Mouse (Mus musculus): ENCODE data around the gene Kirrel3. TPM values are rescaled to one million over a fixed set of nuclear protein-coding genes. Genes with fewer than 3 reads are reported as not detected.

Kirrel3 gene
- polyA plus RNA-seq, 1 experiment from 2014 or later: 6.0 TPM

DNA sequence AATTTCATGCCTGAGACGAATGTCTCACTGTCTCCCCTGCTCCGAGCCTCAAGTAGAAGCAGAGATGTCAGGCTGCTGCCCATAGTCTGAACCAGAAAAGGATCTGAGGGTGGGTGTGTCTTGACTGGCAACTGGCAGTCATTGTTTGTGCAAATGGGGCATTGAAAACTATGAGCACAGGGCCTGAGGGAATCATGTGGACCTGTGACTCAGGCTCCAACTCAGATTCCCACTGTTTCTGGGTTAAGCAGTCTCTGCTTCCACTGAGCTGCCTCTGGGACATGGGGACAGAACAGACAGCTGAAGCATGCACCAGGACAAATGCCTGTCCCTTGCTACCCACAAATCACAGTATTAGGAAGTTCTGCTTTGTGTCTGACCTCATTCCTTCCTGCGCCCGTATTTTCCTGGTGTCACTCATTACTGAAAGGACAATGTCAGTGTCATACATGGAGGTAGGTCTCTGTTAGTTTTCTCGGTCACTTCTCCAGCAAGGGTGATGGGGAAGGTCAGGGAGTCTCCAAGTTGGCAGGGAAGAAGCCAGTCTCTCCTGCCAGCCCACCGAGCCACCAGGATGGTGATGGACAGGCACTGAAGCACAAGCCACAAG lies 484.3 kb downstream of the Kirrel3 start:
- H3K36me3 ChIP-seq (ENCODE audit: control insufficient read depth, insufficient read depth, low read length): no peaks in the 10 kb centered on the region
- H3K4me3 ChIP-seq (ENCODE audit: low read depth, low read length): no peak overlapping the region
- H3K27me3 ChIP-seq (ENCODE audit: control insufficient read depth, insufficient read depth, low read length): no peaks in the 10 kb centered on the region
- H3K4me2 ChIP-seq: no peak overlapping the region
- DNase-seq (ENCODE audit: low spot score, missing footprints) (no peak), ATAC-seq (ENCODE audit: low FRiP score) (no peak)
- H3K9me3 ChIP-seq (ENCODE audit: control insufficient read depth, low read length): no peaks in the 10 kb centered on the region
- no peak overlapping the region for H3K9ac ChIP-seq (ENCODE audit: low read length)
- no peak overlapping the region for H3K27ac ChIP-seq (ENCODE audit: low read depth, low read length)
- WGBS: 78% methylated on average over 6 of the region's 6 CpGs
- H3K4me1 ChIP-seq (ENCODE audit: control insufficient read depth, insufficient read depth, low read length): peaks cover 3% of the 10 kb centered on the region

- ATAC-seq (ENCODE audit: low FRiP score): no peak
- Histone ChIP-seq H3K4me3 (ENCODE audit: low read depth, low read length) (no peak overlapping the region), H3K4me1 (ENCODE audit: control insufficient read depth, insufficient read depth, low read length) (no peaks in the 10 kb centered on the region)
Observed at GRCm38 (mm10) chr9:34974326-34974725, 488.6 kb downstream of the Kirrel3 start.

DNA sequence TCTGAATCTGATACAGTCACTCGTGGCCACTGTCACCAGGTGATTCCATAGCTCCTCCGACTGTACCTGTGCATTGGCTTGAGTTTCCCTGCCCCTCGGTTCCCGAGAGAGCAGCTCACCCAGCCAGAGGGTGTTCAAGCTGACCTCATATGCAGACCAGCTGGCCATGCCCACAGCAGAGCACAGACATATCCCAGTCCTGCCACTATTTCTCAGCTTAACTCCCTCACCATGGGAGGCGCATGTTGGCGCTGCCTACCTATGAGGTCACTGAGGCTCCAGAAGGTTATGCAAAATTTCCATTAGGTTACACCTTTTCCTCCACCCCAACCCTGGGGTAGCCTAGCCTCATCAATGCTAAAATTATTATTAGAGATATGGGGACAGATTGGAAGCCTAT lies 489.6 kb downstream of the Kirrel3 start:
- H3K4me3 ChIP-seq (ENCODE audit: low read depth, low read length): no peak overlapping the region
- no peaks in the 10 kb centered on the region for H3K36me3 ChIP-seq (ENCODE audit: control insufficient read depth, insufficient read depth, low read length)
- 91% methylated on average over 6 of the region's 6 CpGs for WGBS
- no peak overlapping the region for H3K9ac ChIP-seq (ENCODE audit: low read length)
- no peak overlapping the region for H3K4me2 ChIP-seq
- no peak for DNase-seq (ENCODE audit: low spot score, missing footprints)
- no peaks in the 10 kb centered on the region for H3K4me1 ChIP-seq (ENCODE audit: control insufficient read depth, insufficient read depth, low read length)
- no peaks in the 10 kb centered on the region for H3K9me3 ChIP-seq (ENCODE audit: control insufficient read depth, low read length)
- no peaks in the 10 kb centered on the region for H3K27me3 ChIP-seq (ENCODE audit: control insufficient read depth, insufficient read depth, low read length)
- H3K27ac ChIP-seq (ENCODE audit: low read depth, low read length): no peak overlapping the region
- ATAC-seq (ENCODE audit: low FRiP score): no peak

More at GRCm38 (mm10) chr9:34974326-34974725, 488.6 kb downstream of the Kirrel3 start:
- Histone ChIP-seq H3K27me3 (ENCODE audit: control insufficient read depth, insufficient read depth, low read length) (no peaks in the 10 kb centered on the region), H3K9me3 (ENCODE audit: control insufficient read depth, low read length) (no peaks in the 10 kb centered on the region), H3K9ac (ENCODE audit: low read length) (no peak overlapping the region), H3K27ac (ENCODE audit: low read depth, low read length) (no peak overlapping the region), H3K36me3 (ENCODE audit: control insufficient read depth, insufficient read depth, low read length) (no peaks in the 10 kb centered on the region), H3K4me2 (no peak overlapping the region)
- DNase-seq (ENCODE audit: low spot score, missing footprints): no peak
- WGBS: 85% methylated on average over 1 of the region's 1 CpGs

DNA sequence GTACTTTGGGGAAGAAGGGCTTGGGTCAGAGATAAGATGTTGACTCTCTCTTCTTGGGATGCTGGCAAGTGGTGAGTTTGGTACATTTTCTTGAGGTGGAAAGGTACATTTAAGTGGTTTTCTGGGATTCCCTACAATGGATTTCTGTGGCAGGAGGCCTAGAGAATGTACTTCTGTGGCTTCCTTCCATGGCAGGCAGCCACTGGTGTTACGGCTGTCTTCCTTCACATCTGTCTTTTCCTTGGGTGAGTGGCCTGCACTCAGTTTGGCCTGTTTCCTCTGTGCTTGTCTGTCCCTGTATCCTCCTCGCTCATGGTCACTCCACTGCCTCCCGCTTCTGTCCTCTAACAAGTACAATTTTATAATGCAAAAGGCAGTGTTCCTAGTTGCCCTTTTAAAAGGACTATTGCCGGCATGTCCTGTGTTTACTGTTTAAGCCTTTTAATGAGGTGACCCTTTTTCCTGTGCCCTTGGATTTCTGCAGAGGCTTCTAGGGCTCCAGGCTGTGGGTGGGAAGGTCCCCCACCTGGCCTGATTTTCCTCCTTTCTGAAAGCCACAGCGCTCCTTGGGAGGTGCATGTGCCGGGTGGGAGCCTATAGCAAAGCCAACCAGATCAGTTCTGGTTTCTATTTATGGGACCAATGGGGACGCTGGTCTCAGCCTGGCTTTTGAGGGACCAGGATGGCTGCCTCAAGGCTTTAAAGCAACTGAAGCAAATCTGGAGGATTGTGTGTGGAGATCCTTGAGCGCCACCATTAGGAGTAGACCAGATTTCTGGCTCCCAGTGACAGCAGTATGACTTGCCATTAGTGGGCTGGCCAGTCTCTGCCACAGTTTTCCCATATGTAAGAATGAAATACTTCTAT lies 491.1 kb downstream of the Kirrel3 start:
- no peaks in the 10 kb centered on the region for H3K36me3 ChIP-seq (ENCODE audit: control insufficient read depth, insufficient read depth, low read length)
- no peak for ATAC-seq (ENCODE audit: low FRiP score)
- 82% methylated on average over 8 of the region's 8 CpGs for WGBS

DNA sequence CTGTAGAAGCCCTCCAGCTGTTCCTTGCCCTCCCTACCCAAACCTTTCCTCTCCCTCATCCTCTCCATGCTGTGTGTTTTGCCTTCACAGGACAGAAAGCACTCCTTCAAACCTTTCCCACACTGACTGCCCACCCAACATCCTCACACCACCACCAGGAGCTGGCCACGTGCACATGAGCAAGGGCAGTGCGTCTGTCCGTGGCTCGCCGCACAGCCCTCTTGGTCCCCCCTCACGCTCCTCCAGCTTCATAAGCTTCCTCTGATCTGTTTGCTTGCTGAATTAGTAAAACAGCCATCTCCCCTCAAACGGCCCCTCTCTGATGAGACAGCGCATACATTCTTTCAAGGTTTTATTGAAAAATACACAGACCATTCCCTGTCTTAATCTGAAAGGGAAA lies 492.0 kb downstream of the Kirrel3 start:
- ATAC-seq (ENCODE audit: low FRiP score) (peak; percentile 68; the same call in 1 of the 2 replicates), DNase-seq (ENCODE audit: low spot score, missing footprints) (no peak)
- H3K4me3 ChIP-seq (ENCODE audit: low read depth, low read length): no peak overlapping the region
- H3K36me3 ChIP-seq (ENCODE audit: control insufficient read depth, insufficient read depth, low read length): no peaks in the 10 kb centered on the region
- H3K9me3 ChIP-seq (ENCODE audit: control insufficient read depth, low read length): no peaks in the 10 kb centered on the region
- 67% methylated on average over 8 of the region's 8 CpGs for WGBS
- no peak overlapping the region for H3K27ac ChIP-seq (ENCODE audit: low read depth, low read length)
- no peak overlapping the region for H3K4me2 ChIP-seq
- H3K27me3 ChIP-seq (ENCODE audit: control insufficient read depth, insufficient read depth, low read length): no peaks in the 10 kb centered on the region
- no peak overlapping the region for H3K9ac ChIP-seq (ENCODE audit: low read length)
- no peaks in the 10 kb centered on the region for H3K4me1 ChIP-seq (ENCODE audit: control insufficient read depth, insufficient read depth, low read length)

More for the DNA sequence above, 491.1 kb downstream of the Kirrel3 start:
- Histone ChIP-seq H3K27me3 (ENCODE audit: control insufficient read depth, insufficient read depth, low read length) (no peaks in the 10 kb centered on the region), H3K9ac (ENCODE audit: low read length) (no peak overlapping the region), H3K9me3 (ENCODE audit: control insufficient read depth, low read length) (no peaks in the 10 kb centered on the region), H3K4me2 (no peak overlapping the region), H3K27ac (ENCODE audit: low read depth, low read length) (no peak overlapping the region), H3K4me3 (ENCODE audit: low read depth, low read length) (no peak overlapping the region), H3K4me1 (ENCODE audit: control insufficient read depth, insufficient read depth, low read length) (no peaks in the 10 kb centered on the region)
- DNase-seq (ENCODE audit: low spot score, missing footprints): no peak

DNA sequence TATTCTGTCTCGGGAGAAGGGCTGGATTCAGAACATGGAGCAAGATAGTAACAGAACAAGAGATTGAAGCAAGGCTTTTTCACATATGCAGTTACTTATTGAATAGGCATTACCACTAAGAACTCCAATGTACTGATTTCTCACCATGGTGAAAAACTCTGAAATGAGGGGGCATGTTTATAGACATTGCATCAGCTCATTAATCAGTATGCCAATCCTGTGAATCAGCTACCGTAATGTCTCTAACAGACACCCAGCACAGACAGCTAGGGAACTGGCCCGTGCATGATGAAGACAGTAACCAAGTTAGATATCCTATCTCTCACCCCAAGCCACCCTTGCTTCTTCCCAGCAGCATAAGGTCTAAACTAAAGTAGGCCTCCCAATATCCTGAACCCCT lies 492.5 kb downstream of the Kirrel3 start:
- no peak overlapping the region for H3K4me3 ChIP-seq (ENCODE audit: low read depth, low read length)
- H3K27ac ChIP-seq (ENCODE audit: low read depth, low read length): no peak overlapping the region
- no peak for ATAC-seq (ENCODE audit: low FRiP score)
- H3K4me2 ChIP-seq: no peak overlapping the region
- no peaks in the 10 kb centered on the region for H3K27me3 ChIP-seq (ENCODE audit: control insufficient read depth, insufficient read depth, low read length)
- DNase-seq (ENCODE audit: low spot score, missing footprints): no peak
- H3K9me3 ChIP-seq (ENCODE audit: control insufficient read depth, low read length): no peaks in the 10 kb centered on the region
- H3K9ac ChIP-seq (ENCODE audit: low read length): no peak overlapping the region
- no peaks in the 10 kb centered on the region for H3K4me1 ChIP-seq (ENCODE audit: control insufficient read depth, insufficient read depth, low read length)
- WGBS: 81% methylated on average over 3 of the region's 3 CpGs
- no peaks in the 10 kb centered on the region for H3K36me3 ChIP-seq (ENCODE audit: control insufficient read depth, insufficient read depth, low read length)

DNA sequence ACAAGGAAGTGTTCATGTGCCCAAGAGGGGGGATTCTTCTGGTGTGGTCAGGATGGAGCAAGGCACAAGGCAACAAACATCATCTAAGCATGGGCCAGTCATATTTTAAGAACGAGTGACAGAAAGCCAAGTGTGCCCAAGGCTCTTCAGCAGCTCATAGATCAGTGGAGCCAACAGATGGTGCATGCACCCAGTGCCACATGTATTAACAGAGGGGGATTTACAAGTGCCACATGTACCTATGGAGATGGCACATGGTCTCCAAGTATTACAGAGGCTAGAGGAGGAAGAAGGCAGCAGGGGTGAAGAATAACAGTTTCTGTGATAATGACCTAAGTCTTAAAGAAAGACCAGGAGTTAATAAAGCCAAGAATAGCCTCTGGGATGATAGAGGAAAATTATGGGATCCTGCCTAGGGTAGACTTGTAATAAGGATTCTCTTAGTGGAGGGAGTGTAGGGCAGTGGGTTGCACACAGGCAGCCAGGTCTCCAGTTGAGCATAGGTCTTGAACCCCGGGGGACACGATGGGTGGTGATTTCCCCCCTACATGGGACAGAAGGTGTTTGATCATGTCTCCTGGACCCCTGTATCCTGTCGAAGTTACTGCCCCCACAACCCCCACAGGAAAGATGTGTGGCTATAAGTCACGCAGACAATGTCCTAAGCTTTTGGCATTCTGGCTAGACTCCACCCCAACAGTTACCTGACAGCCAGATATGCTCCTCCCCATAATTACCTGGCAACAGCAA lies 495.0 kb downstream of the Kirrel3 start:
- Histone ChIP-seq H3K4me3 (ENCODE audit: low read depth, low read length) (no peak overlapping the region), H3K4me2 (no peak overlapping the region), H3K9me3 (ENCODE audit: control insufficient read depth, low read length) (no peaks in the 10 kb centered on the region), H3K9ac (ENCODE audit: low read length) (no peak overlapping the region), H3K4me1 (ENCODE audit: control insufficient read depth, insufficient read depth, low read length) (no peaks in the 10 kb centered on the region), H3K36me3 (ENCODE audit: control insufficient read depth, insufficient read depth, low read length) (no peaks in the 10 kb centered on the region), H3K27ac (ENCODE audit: low read depth, low read length) (no peak overlapping the region), H3K27me3 (ENCODE audit: control insufficient read depth, insufficient read depth, low read length) (no peaks in the 10 kb centered on the region)
- ATAC-seq (ENCODE audit: low FRiP score) (no peak), DNase-seq (ENCODE audit: low spot score, missing footprints) (no peak)
- WGBS: 89% methylated on average over 5 of the region's 5 CpGs

- Histone ChIP-seq H3K9me3 (ENCODE audit: control insufficient read depth, low read length) (no peaks in the 10 kb centered on the region), H3K9ac (ENCODE audit: low read length) (no peak overlapping the region), H3K4me1 (ENCODE audit: control insufficient read depth, insufficient read depth, low read length) (no peaks in the 10 kb centered on the region), H3K27me3 (ENCODE audit: control insufficient read depth, insufficient read depth, low read length) (no peaks in the 10 kb centered on the region), H3K36me3 (ENCODE audit: control insufficient read depth, insufficient read depth, low read length) (no peaks in the 10 kb centered on the region), H3K27ac (ENCODE audit: low read depth, low read length) (no peak overlapping the region), H3K4me3 (ENCODE audit: low read depth, low read length) (no peak overlapping the region), H3K4me2 (no peak overlapping the region; the same call in 1 of the 2 replicates)
- DNase-seq (ENCODE audit: low spot score, missing footprints) (no peak), ATAC-seq (ENCODE audit: low FRiP score) (peak; percentile 41; the same call in 1 of the 2 replicates)
- 41% methylated on average over 12 of the region's 12 CpGs for WGBS
Observed at GRCm38 (mm10) chr9:34983513-34984462, 498.1 kb downstream of the Kirrel3 start.

Measured in midbrain, embryonic 11.5 days (tissue).